Mouse (Mus musculus) cerebellum, adult 2 months (tissue): ENCODE measurements around the gene Zg16.

Source experiments
- CTCF ChIP-seq: fragments of 200-500 bp; IDR thresholded peaks from 2 replicates; pipeline ENCODE4 v1.5.1; 2011; ENCODE audit warnings: low read depth, mild to moderate bottlenecking, control low read depth, low read length, moderate library complexity, borderline replicate concordance; ENCODE audit not compliant: insufficient read depth
- POLR2A ChIP-seq: fragments of 200-500 bp; IDR thresholded peaks from 2 replicates; pipeline ENCODE4 v1.6.1; 2011; ENCODE audit warnings: low read length, control low read depth, borderline replicate concordance; ENCODE audit not compliant: insufficient read depth

DNA sequence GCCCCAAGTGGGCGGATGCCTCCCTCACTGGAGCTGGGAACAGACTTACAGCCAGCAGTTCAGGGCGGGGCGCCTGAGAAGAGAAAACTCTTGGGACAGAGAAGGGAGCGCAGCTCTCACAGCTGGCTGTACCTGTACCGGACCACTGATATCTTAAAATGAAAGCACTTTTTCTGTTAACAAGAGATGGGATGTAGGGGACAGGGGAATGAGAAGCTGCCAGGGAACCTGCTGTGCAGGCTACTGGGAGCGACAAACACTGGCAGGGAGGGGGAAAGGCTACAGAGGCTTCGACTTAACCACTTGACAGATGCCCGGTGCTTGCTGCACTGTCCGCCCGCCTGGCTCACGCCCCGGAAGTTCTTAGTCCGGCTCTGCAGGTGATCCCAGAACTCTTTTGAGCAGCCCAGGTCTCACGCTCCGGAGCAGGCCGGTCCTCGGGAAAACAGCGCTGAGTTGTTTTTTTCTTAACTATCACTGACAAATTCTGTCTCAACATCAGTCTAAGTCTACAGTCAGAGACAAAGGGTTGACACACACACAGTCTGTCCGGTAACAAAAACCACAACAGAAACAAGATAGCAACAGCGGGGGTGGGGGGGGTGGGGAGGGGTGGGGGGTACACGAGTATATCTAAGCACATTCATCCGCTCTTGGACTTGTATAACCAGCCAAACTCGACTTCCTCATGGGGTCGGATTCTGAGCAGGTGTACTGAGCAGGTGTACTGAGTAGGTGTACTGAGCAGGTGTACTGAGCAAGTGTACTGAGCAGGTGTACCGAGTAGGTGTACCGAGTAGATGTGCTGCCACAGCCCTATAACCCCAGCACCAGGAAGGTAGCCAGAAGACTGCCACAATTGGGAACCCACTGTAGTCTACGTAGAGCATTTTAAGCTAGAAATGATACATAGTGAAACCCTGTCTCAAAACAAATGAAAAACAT, 2.0 kb upstream of the Zg16 start:
- TF ChIP-seq CTCF: no peak
- no peak for TF ChIP-seq POLR2A
